Mouse (Mus musculus) gastrocnemius, adult 2 months (tissue): Measurements from ENCODE around the gene Zfp868. TPM values are rescaled to one million over a fixed set of nuclear protein-coding genes. Genes with fewer than 3 reads are reported as not detected.
"Not testable (repeated sequence)": the region's sequence is repeated elsewhere in the genome, so short reads cannot be mapped to it uniquely, and the experiment has no call there.

Experiments used
- DNase-seq: peaks from one replicate; pipeline ENCODE4 v3.0.0; 2022
- H3K27ac ChIP-seq: fragments of 200-600 bp; 2 replicates; pipeline ENCODE4 v1.8.1; 2022; ENCODE audit warnings: mild to moderate bottlenecking
- H3K4me3 ChIP-seq: fragments of 200-600 bp; 2 replicates; pipeline ENCODE4 v1.8.1; 2022; ENCODE audit warnings: mild to moderate bottlenecking, moderate library complexity
- CTCF ChIP-seq: fragments of 200-600 bp; IDR thresholded peaks from 2 replicates; pipeline ENCODE4 v1.8.1; 2022; ENCODE audit warnings: antibody characterized with exemption, mild to moderate bottlenecking, moderate library complexity
- intact Hi-C: fragments of 180-260 bp; cut with DNase I; formaldehyde crosslinking; loops from one replicate; pipeline ENCODE4 v1.15.1; 2025
- long read RNA-seq, 2 experiments: library from polyadenylated mRNA; stranded (forward); transcript quantifications; one replicate each; pipeline ENCODE4 v2.0.0; 2021
- total RNA-seq, 2 experiments: library from RNA; stranded (reverse); gene quantifications; 2 replicates each; pipeline ENCODE4 v1.2.3; 2021

Zfp868 gene
- 1 to 10 TPM; 5.7 to 6.2 TPM for total RNA-seq
- long read RNA-seq, experiment 1, transcript Zfp868-202 (5 exons, 2,259 nt) = major isoform, 5 of 7 reads
- long read RNA-seq, experiment 1, partial matches to known transcripts = 0 of 7 reads
- long read RNA-seq, experiment 1, other reads (novel, unspliced or antisense) = 2 of 7 reads
- long read RNA-seq, experiment 2, transcript Zfp868-202 (5 exons, 2,259 nt) = major isoform, 5 of 6 reads
- long read RNA-seq, experiment 2, partial matches to known transcripts = 0 of 6 reads
- long read RNA-seq, experiment 2, other reads (novel, unspliced or antisense) = 1 of 6 reads

DNA sequence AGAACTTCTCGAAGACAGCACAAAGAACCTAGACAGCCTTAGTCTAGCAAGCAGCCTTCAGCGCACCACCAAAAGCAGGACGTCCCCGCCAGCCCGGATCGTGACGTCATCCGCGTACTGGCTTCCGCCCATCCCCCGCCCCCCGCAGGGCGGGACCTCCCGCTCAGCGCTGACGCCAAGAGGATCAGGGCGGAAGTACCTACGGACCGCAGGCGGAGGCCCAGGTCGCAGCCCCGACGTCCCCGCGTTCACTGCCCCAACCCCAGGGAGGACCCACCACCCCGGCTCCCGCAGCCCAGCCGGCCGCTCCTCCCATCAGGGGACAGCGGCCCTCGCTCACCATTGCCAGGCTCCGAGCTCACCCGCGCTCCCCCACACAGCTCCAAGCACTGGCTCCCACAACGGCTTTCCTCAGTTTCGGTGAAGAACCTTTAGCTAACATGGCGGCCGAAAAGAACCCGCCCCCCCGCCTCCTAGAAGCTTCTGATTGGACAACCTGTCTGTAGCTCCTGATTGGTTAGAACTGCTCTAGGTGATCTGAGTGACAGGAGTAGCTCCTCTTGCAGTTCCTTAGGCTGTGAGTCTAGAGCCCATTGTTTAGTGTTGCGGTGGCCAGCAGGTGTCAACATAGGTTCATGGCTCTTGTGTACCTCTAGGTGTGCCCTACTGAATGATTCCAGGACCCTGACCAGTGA, at the start of gene Zfp868:
TSS of gene Zfp868 (minus strand) at position 454 of the 695 bp plus-strand sequence.
- DNase-seq = peak; percentile 98
- intact Hi-C loops = loop anchor here (1.0 to 10.0 kb wide), 3 partner anchors 91 to 250 kb away; partner anchors contain the start of gene Zfp963
- peak; percentile 53 for TF ChIP-seq CTCF
- H3K27ac ChIP-seq = peak within 1 kb of the TSS; percentile 100
- peak within 1 kb of the TSS; percentile 87 for H3K4me3 ChIP-seq

DNA sequence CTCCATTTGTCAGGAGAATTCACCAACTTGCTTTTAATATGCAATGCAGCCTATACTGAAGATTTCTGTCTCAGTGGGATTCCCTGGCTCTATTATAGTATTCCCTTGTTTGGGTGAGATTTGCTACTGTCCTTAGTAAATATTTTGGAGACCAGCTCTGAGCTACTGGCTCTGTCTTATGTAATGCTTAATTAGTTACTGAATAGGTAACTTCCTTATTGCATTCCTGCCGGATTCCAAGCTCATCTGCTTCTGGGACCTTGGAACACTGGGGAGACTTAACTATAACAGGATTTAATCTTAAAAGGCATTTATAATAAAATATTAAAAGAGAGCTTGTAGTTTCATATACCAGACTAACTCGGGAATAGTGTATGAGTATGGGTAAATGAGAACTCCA, 39.7 kb upstream of the Zfp868 start:
- intact Hi-C loops, DNase-seq, H3K4me3 ChIP-seq, H3K27ac ChIP-seq: not testable (repeated sequence)

DNA sequence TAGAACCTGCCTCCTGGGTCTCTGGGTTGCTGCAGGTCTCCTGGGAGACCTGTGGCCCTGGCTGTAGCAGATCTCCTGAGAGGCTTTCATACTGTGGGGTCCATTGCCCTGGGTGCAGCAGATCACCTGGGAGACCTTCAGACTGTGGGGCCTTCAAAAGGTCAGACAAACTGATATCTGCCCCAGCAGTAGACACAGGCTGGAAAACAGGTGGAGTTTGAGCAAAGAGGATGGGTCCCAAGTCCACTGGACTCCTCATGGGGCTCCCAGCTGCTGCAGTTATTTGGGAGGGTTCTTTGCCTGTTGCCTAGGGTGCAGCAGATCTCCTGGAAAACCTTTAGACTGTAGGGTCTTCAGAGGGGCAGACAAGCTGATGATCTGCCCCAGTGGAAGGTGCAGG, 35.9 kb upstream of the Zfp868 start:
- Histone ChIP-seq H3K4me3 (no peak overlapping the region), H3K27ac (no peak overlapping the region)
- intact Hi-C loops = no loop called here
- no peak for DNase-seq
- TF ChIP-seq CTCF = no peak

DNA sequence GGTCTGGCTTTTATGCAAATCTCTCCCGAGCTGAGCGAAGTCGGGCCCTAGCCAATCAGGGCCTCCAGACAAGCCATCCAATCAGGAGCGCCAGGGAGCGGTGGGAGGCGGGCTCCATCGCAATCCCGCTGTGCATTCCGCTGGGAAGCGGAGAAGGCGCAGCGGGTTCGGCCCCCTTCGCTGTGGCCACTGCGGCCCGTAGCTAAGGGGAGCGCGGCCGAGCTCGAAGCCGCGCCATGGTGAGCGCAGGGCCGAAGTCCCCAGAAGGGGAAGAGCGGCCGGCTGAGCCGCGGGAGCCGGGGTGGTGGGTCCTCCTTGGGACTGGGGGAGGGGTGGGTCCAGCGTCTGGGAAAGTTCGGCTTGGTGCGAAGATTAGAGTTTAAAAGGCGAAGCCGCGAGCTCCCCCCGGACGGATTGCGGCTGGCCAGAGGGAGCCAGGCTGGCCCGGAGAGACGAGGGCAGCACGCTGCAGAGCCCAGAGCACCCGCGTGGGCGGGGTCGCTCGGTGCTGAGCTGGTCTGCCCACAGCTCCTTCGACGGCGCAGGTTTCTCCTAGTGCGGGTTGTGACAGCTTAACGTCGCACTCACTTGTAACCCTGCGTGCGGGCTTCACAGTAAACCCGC, 29.1 kb upstream of the Zfp868 start, which contains the start of gene Zfp964:
TSS of gene Zfp964 (plus strand) at position 122 of the 624 bp plus-strand sequence.
- DNase-seq = peak; percentile 95
- Histone ChIP-seq H3K4me3 (peak within 1 kb of the TSS; percentile 89), H3K27ac (peak within 1 kb of the TSS; percentile 87)
- intact Hi-C loops = no loop called here
- TF ChIP-seq CTCF = no peak

DNA sequence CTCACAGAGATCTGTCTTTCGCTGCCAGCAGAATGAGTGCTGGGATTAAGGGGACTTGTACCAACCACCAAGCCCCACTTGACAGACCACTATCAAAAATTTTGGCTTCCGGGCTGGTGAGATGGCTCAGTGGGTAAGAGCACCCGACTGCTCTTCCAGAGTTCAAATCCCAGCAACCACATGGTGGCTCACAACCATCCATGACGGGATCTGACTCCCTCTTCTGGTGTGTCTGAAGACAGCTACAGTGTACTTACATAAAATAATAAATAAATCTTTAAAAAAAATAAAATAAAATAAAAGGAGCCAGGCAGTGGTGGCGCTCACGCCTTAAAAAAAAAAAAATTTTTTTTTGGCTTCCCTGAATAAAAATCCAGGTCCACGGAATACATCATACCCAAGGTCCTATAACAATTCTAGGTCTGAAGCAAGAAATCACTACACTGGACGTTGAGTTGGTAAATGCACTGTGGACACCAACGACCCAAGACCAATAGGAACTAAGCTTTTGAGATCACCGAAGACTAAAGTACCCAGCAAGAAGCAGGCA, 28.5 kb upstream of the Zfp868 start:
- intact Hi-C loops = no loop called here
- no peak for TF ChIP-seq CTCF
- peak overlapping the region; percentile 87 for H3K27ac ChIP-seq
- no peak for DNase-seq
- peak overlapping the region; percentile 89 for H3K4me3 ChIP-seq

DNA sequence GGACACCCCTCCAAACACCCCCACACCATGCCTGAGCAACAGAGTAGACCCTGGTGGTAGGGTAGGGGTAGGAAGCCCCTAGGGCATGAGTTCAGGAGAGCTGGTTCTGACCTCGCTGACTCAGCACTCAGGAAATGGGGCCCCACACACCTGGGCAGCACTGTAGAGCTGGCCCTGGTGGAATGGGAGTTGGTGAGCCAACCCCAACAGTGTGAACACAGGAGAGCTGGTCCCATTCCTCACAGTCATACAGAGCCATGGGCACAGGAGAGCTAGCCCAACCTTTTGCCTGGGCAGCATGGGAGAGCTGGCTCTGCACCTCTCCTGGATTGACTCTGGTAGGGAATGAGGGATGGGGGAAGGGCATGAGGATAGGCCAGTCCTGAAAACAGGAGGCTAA, 7.3 kb downstream of the Zfp868 start:
- TF ChIP-seq CTCF = no peak
- Histone ChIP-seq H3K27ac (no peak overlapping the region), H3K4me3 (no peak overlapping the region)
- intact Hi-C loops = no loop called here
- no peak for DNase-seq

DNA sequence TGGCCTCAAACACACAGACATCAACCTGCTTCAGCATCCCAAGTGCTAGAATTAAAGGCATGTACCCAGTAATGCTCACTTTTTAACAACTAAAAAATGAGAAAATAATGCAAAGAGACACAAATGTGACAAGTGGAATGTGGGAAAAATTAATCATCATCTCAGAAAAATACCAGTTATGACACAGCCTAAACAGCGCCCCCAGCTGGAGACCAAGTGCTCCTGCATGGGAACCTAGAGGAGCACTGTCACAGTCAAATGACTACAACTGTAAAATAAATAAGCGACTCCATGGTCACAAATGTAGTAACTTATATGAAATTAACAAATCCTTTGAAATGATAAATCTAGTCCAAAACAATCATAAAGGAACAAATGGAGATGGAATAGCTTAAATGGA, 10.7 kb downstream of the Zfp868 start:
- DNase-seq = no peak
- H3K4me3 ChIP-seq = no peak overlapping the region
- no peak overlapping the region for H3K27ac ChIP-seq
- intact Hi-C loops = no loop called here
- TF ChIP-seq CTCF = peak; percentile 49

DNA sequence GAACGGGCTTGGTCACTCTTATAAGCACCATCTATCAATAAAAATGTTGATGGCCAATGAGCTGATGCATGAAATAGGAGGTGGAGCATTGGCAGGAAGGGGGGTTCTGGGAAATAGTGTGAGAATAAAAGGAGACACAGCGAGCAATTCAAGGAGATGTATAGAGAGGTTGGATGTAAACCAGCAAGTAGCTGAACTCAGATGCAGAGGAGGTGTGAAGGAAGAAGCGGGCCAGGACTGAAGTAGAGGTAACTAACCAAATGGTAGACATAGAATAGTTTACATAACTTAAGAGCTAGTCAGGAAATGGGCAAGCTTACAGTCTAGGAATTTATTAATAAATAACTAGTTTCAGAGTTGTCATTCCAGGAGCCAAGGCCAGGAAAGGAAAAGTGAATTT, 27.8 kb downstream of the Zfp868 start:
- H3K27ac ChIP-seq, DNase-seq, H3K4me3 ChIP-seq, intact Hi-C loops: not testable (repeated sequence)

DNA sequence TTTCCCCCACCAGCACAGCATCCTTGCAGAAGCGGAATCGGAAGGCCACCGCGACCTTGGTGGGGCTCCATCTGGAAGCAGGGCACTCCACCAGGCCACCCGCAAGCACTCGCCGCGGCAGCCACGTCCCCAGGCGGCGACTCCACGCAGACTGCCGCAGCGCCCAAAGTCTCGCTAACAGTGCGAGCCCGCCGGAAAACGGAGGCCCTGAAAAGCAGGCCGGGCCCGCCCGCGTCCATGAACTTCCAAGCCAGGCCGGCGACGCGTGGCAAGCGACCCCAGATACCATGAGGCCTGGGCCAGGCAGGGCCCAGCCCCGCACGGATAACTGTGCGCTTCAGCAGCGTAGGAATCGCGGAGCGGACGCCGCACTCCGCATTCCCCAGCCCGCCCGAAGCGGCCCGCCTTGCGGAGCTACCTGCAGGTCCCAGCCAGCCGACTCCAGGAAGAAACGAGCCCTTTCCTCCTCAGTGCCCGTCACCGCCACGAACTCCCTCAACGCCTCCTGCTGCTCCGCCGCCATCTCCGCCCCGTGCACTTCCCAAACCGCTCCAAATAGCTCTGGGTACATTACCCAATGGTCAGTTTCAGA, 40.6 kb downstream of the Zfp868 start:
- Histone ChIP-seq H3K27ac (peak overlapping the region; percentile 59), H3K4me3 (peak overlapping the region; percentile 70)
- TF ChIP-seq CTCF = no peak
- peak; percentile 57 for DNase-seq
- intact Hi-C loops = no loop called here

DNA sequence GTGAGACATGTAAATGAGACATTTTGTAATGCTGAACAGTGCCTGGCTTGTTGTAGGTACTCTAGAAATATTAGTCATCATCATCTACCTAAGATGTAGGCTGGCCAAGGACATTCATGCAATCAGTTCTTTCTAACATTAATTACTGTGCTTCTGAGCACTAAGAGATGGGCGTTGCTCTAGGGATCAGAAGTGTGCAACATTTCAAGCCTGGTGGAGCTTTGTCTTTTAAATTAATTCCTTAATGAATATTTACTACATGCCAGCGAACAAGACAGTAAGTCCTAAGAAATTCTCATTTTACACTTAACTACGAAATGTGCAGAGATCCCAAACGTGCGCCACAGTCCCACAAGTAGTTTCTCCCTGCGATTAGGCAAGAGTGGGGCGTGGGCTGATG, 41.1 kb downstream of the Zfp868 start:
- DNase-seq, intact Hi-C loops, H3K27ac ChIP-seq: not testable (repeated sequence)
- peak overlapping the region; percentile 70 for H3K4me3 ChIP-seq

Other genes starting within 250 kb of the Zfp868 start
- not detected for gene Gm9495, start 172.0 kb downstream of the Zfp868 start, total RNA-seq
- not detected for gene Gm7697, start 102.6 kb downstream of the Zfp868 start, total RNA-seq
- gene Zfp964, start 28.9 kb upstream of the Zfp868 start, total RNA-seq = under 1 TPM; 0.74 to 0.75 TPM
- gene Zfp869, start 85.2 kb upstream of the Zfp868 start, total RNA-seq = 10 to 100 TPM; 15.0 to 15.9 TPM
- 1 to 10 TPM; 3.4 to 4.1 TPM for gene Zfp963, start 124.4 kb upstream of the Zfp868 start, total RNA-seq
- gene Gm20422, start 149.3 kb upstream of the Zfp868 start, total RNA-seq = 1 to 10 TPM; 2.4 to 3.0 TPM
- 10 to 100 TPM in 1 of 2 experiments, 1 to 10 TPM in 1; 9.9 to 10.4 TPM for gene Atp13a1, start 165.6 kb upstream of the Zfp868 start, total RNA-seq
- 10 to 100 TPM; 15.6 to 17.1 TPM for gene Zfp866, start 165.6 kb upstream of the Zfp868 start, total RNA-seq
- gene Gmip, start 183.1 kb upstream of the Zfp868 start, total RNA-seq = 1 to 10 TPM; 3.8 to 5.3 TPM
- under 1 TPM in 1 of 2 experiments, not detected in 1; 0.14 TPM for gene Lpar2, start 196.9 kb upstream of the Zfp868 start, total RNA-seq
- gene Pbx4, start 206.9 kb upstream of the Zfp868 start, total RNA-seq = not detected